Mouse (Mus musculus): ENCODE data around the gene Ubp1.

DNA sequence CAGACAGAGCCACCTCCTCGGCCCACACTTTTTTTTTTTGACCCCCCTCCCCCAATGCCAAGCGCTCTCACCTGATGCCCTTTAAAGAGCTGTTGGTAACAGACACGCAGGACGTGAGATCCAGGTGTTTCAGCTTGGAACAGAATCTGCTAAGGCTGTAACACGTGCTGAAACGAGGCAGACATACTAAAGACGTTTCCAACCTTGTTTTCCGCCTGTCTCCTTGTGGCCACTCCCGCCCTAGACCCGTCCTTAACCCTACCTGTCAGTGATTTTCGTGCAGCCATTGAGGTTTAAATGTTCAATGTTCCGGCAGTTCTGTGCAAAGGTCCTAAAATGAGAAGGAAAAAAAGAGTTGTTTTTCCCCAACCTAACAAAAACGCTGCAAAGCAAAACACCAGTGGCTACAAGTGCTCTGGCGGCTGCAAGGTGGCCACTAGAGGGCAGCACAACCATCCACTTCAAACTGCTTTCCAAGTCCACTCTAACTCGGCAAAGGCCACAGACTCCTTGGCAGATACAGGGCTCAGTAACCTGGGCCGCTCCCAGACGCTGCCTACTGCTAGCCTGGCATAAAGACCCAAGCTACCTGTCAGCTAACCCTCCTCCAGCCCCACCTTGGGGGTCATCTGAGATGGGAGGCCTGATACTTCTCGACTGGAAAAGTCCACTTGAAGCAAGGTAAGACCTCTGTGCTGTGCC, 60.0 kb downstream of the Ubp1 start:
- TF ChIP-seq CTCF (IDR thresholded peaks at IDR 0.05), result peak; percentile 92
- TF ChIP-seq EP300 (IDR thresholded peaks at IDR 0.05), result no peak

All from lung, postnatal 0 days (tissue).